Mouse (Mus musculus): ENCODE data around the gene Zbtb1. TPM values are rescaled to one million over a fixed set of nuclear protein-coding genes. Genes with fewer than 3 reads are reported as not detected.
"Not testable (repeated sequence)": the region's sequence is repeated elsewhere in the genome, so short reads cannot be mapped to it uniquely, and the experiment has no call there.

Gene Zbtb1
- polyA plus RNA-seq, 1 experiment: 8.8 TPM

DNA sequence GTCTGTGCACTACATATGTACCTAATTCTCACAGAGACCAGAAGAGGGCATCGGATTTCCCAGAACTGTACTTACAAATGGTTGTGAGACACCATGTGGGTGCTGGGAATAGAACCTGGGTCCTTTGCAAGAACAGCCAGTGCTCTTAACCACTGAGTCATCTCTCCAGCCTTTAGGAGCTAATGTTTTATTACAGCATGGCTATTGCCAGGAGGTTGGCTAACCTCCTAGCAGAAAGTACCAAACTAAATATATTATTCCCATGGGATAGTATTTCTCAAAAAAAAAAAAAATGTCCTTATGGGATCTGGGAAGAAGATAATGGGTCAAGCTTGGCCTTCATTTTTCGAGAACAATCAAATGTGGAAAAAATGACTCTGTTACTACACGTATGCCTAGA, 55.2 kb downstream of the Zbtb1 start:
- no peaks in the 10 kb centered on the region for H3K4me1 ChIP-seq (ENCODE audit: control insufficient read depth, insufficient read depth, low read length)
- H3K4me3 ChIP-seq (ENCODE audit: insufficient read depth, low read length): no peak overlapping the region
- H3K27ac ChIP-seq (ENCODE audit: insufficient read depth, low read depth, low read length): no peak overlapping the region
- TF ChIP-seq CTCF (IDR thresholded peaks at IDR 0.05; ENCODE audit: low read depth, low read length): no peak
- TF ChIP-seq POLR2A (IDR thresholded peaks at IDR 0.05; ENCODE audit: borderline replicate concordance, low read depth, low read length): no peak

DNA sequence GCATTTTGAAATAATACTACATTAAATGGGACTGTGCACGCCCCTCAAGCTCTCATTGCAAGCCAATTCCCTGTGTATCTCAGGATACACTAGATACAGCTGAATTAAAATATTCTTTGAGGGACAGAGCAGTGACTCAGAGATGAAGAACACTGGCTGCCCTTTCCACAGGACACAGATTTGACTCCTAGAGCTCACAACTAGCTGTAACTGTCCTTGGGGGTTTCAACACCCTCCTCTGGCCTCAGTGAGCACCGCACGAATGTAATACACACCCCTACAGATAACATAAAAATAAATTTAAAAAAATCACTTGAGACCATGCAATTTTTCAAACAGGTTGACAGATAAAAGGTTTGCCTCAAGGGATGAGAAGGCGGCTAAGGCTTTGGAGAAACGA, 57.5 kb downstream of the Zbtb1 start:
- TF ChIP-seq CTCF (IDR thresholded peaks at IDR 0.05; ENCODE audit: low read depth, low read length): no peak
- TF ChIP-seq POLR2A (IDR thresholded peaks at IDR 0.05; ENCODE audit: borderline replicate concordance, low read depth, low read length): no peak
- no peak overlapping the region for H3K27ac ChIP-seq (ENCODE audit: insufficient read depth, low read depth, low read length)
- H3K4me3 ChIP-seq (ENCODE audit: insufficient read depth, low read length): no peak overlapping the region
- no peaks in the 10 kb centered on the region for H3K4me1 ChIP-seq (ENCODE audit: control insufficient read depth, insufficient read depth, low read length)

DNA sequence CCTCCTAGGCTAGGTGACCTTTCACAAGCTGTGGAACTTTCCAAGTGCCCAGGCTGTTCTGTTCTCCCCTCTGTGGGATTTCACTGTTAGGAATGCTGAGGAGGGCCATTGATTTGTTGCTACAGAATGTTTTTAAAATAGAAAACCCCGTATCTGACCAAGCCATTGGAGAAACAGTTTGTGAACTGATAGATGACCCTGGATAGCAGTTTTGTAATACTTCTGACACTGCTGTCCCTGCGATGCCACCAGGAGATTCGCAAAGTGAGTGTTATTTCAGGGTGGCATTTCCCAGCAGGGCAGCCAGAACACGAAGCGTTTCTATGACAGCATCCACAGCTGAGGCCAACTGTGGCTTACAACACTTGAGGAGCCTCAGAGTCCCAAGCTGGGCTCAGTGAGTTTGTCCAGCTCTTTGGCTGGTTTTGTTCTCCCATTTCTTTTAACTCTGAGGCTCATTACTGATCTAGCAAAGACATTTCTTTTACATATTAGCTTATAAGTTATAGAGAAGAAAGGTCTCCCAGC, 60.9 kb downstream of the Zbtb1 start:
- Histone ChIP-seq H3K27ac (ENCODE audit: insufficient read depth, low read depth, low read length) (no peak overlapping the region), H3K4me3 (ENCODE audit: insufficient read depth, low read length) (no peak overlapping the region), H3K4me1 (ENCODE audit: control insufficient read depth, insufficient read depth, low read length) (no peaks in the 10 kb centered on the region)
- no peak for TF ChIP-seq CTCF (IDR thresholded peaks at IDR 0.05; ENCODE audit: low read depth, low read length)
- TF ChIP-seq POLR2A (IDR thresholded peaks at IDR 0.05; ENCODE audit: borderline replicate concordance, low read depth, low read length): no peak

DNA sequence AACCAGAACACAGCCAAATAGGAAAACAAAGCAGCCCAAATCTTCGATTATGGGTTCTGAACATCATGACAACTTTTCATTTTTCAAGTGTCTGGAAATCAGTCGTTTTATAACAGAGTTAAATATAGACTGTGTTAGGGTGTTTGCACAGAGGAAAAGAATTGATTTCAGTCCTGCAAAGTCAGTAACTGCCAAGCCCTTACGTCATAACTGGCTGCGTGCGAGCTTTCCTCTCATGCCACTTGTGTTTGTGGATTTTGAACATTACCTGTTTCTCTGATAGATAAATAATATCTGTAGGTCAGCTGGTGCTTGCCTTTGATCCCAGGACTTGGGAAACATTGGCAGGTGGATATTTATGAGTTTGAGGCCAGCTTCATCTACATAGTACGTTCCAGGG, 61.4 kb downstream of the Zbtb1 start:
- Histone ChIP-seq H3K27ac (ENCODE audit: insufficient read depth, low read depth, low read length) (no peak overlapping the region), H3K4me1 (ENCODE audit: control insufficient read depth, insufficient read depth, low read length) (no peaks in the 10 kb centered on the region), H3K4me3 (ENCODE audit: insufficient read depth, low read length) (no peak overlapping the region)
- TF ChIP-seq POLR2A (IDR thresholded peaks at IDR 0.05; ENCODE audit: borderline replicate concordance, low read depth, low read length): no peak
- no peak for TF ChIP-seq CTCF (IDR thresholded peaks at IDR 0.05; ENCODE audit: low read depth, low read length)

DNA sequence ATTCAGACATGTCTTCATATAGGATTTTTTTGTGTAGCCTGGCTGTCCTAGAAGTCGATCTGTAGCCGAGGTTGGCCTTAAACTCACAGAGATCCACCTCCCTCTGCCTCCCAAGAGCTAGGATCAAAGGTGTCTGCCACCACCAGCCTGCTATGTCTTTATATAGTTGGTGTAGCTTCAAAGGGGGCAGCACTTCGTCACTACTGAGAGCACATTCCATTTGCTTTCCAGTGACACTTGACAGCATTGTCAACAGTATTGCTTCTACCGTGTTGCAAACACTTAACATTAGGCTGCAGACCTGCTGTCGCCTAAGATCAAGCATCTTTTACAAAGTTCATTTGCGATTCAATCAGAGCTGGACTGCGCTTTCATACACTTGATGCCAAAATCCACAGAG, 64.0 kb downstream of the Zbtb1 start:
- Histone ChIP-seq H3K4me1 (ENCODE audit: control insufficient read depth, insufficient read depth, low read length) (no peaks in the 10 kb centered on the region), H3K4me3 (ENCODE audit: insufficient read depth, low read length) (no peak overlapping the region), H3K27ac (ENCODE audit: insufficient read depth, low read depth, low read length) (no peak overlapping the region)
- TF ChIP-seq CTCF (IDR thresholded peaks at IDR 0.05; ENCODE audit: low read depth, low read length) (no peak), POLR2A (IDR thresholded peaks at IDR 0.05; ENCODE audit: borderline replicate concordance, low read depth, low read length) (no peak)

DNA sequence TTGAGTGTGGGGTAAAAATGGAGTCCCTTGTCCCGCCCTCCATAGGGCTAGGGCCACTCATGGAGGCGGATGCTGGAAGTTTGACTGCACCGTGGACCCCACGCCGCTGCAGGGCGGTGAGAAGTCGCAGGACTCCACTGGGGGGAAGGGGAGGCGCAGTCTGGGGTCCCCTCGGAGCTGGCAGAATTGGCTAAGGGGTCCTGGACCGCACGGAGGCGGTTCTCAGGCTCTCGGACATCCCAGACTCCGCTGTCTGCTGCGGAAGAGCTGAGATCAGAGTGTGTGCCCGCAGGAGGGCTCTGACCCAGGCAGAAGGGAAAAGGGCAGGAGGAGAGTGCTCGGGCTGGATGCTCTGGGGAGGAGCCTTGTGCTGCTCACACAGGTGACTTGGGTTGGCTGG, 65.0 kb downstream of the Zbtb1 start:
- Histone ChIP-seq H3K4me3 (ENCODE audit: insufficient read depth, low read length) (no peak overlapping the region), H3K27ac (ENCODE audit: insufficient read depth, low read depth, low read length) (no peak overlapping the region), H3K4me1 (ENCODE audit: control insufficient read depth, insufficient read depth, low read length) (no peaks in the 10 kb centered on the region)
- TF ChIP-seq CTCF (IDR thresholded peaks at IDR 0.05; ENCODE audit: low read depth, low read length): no peak

DNA sequence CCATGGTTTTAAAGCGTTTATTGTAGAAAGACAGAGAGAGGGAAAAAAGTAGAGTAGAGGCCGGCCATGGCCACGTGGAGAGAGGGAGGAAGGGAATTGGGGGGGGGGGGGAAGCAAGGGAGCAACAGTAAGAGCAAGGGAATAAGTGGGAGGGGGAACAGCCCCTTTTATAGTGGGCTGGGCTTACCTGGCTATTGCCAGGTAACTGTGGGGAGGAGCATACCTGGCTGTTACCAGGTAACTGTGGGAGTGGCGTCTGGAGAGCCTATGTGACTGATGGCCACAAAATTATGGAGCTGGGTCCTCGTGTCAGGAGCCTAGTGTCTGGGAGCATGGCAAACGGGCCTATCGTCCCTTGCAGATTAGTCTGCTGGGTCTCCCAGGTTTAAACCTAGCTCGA, 65.5 kb downstream of the Zbtb1 start:
- H3K4me1 ChIP-seq (ENCODE audit: control insufficient read depth, insufficient read depth, low read length): no peaks in the 10 kb centered on the region
- TF ChIP-seq CTCF (IDR thresholded peaks at IDR 0.05; ENCODE audit: low read depth, low read length) (no peak), POLR2A (IDR thresholded peaks at IDR 0.05; ENCODE audit: borderline replicate concordance, low read depth, low read length) (no peak)
- H3K4me3 ChIP-seq (ENCODE audit: insufficient read depth, low read length): no peak overlapping the region
- no peak overlapping the region for H3K27ac ChIP-seq (ENCODE audit: insufficient read depth, low read depth, low read length)

DNA sequence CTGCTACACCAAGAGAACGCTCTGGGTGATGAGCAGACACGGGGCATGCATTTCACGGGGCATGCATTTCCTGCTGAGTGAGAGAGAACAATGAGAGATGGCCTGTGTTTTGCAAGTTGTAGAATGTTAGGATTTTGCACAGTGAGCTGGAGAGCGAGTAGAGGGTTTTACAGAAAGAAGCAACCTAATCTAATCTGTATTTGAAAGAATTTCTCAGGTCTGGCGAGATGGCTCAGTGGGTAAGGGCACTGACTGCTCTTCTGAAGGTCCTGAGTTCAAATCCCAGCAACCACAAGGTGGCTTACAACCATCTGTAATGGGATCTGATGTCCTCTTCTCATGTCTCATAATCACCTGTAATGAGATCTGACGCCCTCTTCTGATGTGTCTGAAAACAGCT, 73.4 kb downstream of the Zbtb1 start:
- not testable (repeated sequence) for H3K4me1 ChIP-seq (ENCODE audit: control insufficient read depth, insufficient read depth, low read length); H3K27ac ChIP-seq (ENCODE audit: insufficient read depth, low read depth, low read length); H3K4me3 ChIP-seq (ENCODE audit: insufficient read depth, low read length)

DNA sequence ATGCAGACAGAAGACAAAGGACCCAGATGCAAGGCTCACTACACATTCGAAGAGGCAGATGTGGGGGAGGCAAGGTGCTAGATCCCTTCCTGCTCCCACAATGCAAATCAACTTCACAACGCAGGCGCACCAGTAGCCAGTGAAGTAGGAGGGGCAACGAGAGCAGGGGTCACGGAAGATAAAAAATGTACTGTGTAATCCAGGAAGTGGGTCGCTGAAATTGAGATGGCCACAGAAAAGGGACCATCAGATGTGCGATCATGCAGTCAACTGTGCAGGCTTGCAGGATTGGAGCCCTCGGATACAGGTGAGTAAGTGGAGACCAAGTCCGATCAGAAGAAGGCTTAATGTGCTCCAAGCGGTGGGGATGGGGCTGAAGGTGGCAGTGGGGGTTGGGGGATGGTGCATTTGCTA, 74.3 kb downstream of the Zbtb1 start:
- TF ChIP-seq POLR2A (IDR thresholded peaks at IDR 0.05; ENCODE audit: borderline replicate concordance, low read depth, low read length) (no peak), CTCF (IDR thresholded peaks at IDR 0.05; ENCODE audit: low read depth, low read length) (no peak)
- Histone ChIP-seq H3K4me1 (ENCODE audit: control insufficient read depth, insufficient read depth, low read length) (no peaks in the 10 kb centered on the region), H3K4me3 (ENCODE audit: insufficient read depth, low read length) (no peak overlapping the region), H3K27ac (ENCODE audit: insufficient read depth, low read depth, low read length) (no peak overlapping the region)

DNA sequence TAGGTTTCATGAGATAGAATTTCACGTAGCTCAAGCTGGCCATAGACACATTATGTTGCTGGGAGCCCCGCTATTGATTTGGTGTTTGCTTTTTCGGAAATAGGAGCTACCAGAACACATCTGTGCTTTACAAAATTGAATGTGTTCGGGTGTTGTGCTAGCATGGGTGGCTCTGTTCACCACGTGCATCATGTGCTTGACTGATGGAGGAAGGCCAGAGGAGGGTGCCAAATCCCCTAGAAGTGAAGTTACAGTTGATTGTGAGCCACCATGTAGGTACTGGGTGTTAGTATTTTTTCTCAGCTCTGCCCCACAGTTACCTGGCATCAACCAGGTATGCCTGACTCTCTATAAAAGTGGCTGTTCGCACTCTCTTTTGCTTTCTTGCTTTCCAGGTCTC, 74.8 kb downstream of the Zbtb1 start:
- H3K27ac ChIP-seq (ENCODE audit: insufficient read depth, low read depth, low read length): no peak overlapping the region
- H3K4me3 ChIP-seq (ENCODE audit: insufficient read depth, low read length): no peak overlapping the region
- TF ChIP-seq POLR2A (IDR thresholded peaks at IDR 0.05; ENCODE audit: borderline replicate concordance, low read depth, low read length) (no peak), CTCF (IDR thresholded peaks at IDR 0.05; ENCODE audit: low read depth, low read length) (no peak)
- no peaks in the 10 kb centered on the region for H3K4me1 ChIP-seq (ENCODE audit: control insufficient read depth, insufficient read depth, low read length)

DNA sequence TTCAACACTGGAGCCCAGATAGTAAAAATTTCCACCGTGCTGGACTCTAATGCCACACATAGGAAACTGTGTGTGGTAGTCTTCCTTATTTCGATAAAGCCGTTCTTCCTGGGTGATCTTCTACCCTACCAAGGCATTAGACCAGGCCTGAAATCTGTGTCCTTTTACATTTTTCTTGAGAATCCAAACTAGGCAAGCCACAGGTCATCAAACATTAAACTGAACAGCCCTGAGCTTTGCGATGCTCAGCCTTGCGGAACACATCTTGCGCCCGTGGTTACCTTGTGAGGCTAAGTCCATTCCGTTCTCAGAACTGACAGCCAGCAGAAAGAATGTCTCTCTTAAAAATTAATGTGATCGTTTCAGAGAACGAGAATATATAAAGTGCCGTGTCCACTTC, 76.1 kb downstream of the Zbtb1 start:
- TF ChIP-seq POLR2A (IDR thresholded peaks at IDR 0.05; ENCODE audit: borderline replicate concordance, low read depth, low read length) (no peak), CTCF (IDR thresholded peaks at IDR 0.05; ENCODE audit: low read depth, low read length) (no peak)
- Histone ChIP-seq H3K27ac (ENCODE audit: insufficient read depth, low read depth, low read length) (no peak overlapping the region), H3K4me1 (ENCODE audit: control insufficient read depth, insufficient read depth, low read length) (no peaks in the 10 kb centered on the region), H3K4me3 (ENCODE audit: insufficient read depth, low read length) (no peak overlapping the region)

Other genes with a start within 250 kb of the Zbtb1 start
- not detected in 2 replicates for gene Esr2, start 193.0 kb upstream of the Zbtb1 start, polyA plus RNA-seq (2012; ENCODE audit: insufficient read depth, insufficient read length, missing spikeins)
- gene Tex21, start 123.5 kb upstream of the Zbtb1 start, polyA plus RNA-seq (2012; ENCODE audit: insufficient read depth, insufficient read length, missing spikeins): not detected in 2 replicates
- 7.7 and 8.7 TPM in 2 replicates for gene Mthfd1, start 115.0 kb upstream of the Zbtb1 start, polyA plus RNA-seq (2012; ENCODE audit: insufficient read depth, insufficient read length, missing spikeins)
- gene Akap5, start 45.4 kb upstream of the Zbtb1 start, polyA plus RNA-seq (2012; ENCODE audit: insufficient read depth, insufficient read length, missing spikeins): not detected in 2 replicates
- 8.6 and 9.5 TPM in 2 replicates for gene Zbtb25, start 664 bp upstream of the Zbtb1 start, polyA plus RNA-seq (2012; ENCODE audit: insufficient read depth, insufficient read length, missing spikeins)
- 5.8 and 8.0 TPM in 2 replicates for gene Hspa2, start 33.9 kb downstream of the Zbtb1 start, polyA plus RNA-seq (2012; ENCODE audit: insufficient read depth, insufficient read length, missing spikeins)
- gene Ppp1r36, start 47.3 kb downstream of the Zbtb1 start, polyA plus RNA-seq (2012; ENCODE audit: insufficient read depth, insufficient read length, missing spikeins): not detected in 2 replicates
- 49.6 and 50.4 TPM in 2 replicates for gene Plekhg3, start 160.6 kb downstream of the Zbtb1 start, polyA plus RNA-seq (2012; ENCODE audit: insufficient read depth, insufficient read length, missing spikeins)

Measured in bone marrow macrophage, adult 2 months (primary cell).